Mouse (Mus musculus) erythroblast, embryonic 14.5 days (primary cell): ENCODE results near the gene Asb3. TPM values are rescaled to one million over a fixed set of nuclear protein-coding genes. Genes with fewer than 3 reads are reported as not detected.
"Not testable (repeated sequence)": the region's sequence is repeated elsewhere in the genome, so short reads cannot be mapped to it uniquely, and the experiment has no call there.

Experiments used
- H3K27me3 ChIP-seq: 2 replicates; pipeline ENCODE4 v1.6.1; 2012; ENCODE audit warnings: inconsistent platforms; ENCODE audit not compliant: control insufficient read depth
- H3K36me3 ChIP-seq: 2 replicates; pipeline ENCODE4 v1.6.1; 2012; ENCODE audit warnings: mild to moderate bottlenecking, inconsistent platforms; ENCODE audit not compliant: control insufficient read depth
- H3K4me1 ChIP-seq: 2 replicates; pipeline ENCODE4 v1.6.1; 2012; ENCODE audit warnings: inconsistent platforms; ENCODE audit not compliant: control insufficient read depth
- H3K4me3 ChIP-seq: replicated peaks from 2 replicates; pipeline ENCODE3; 2012; ENCODE audit warnings: moderate library complexity, mild to moderate bottlenecking, inconsistent platforms
- H3K9me3 ChIP-seq: 2 replicates; pipeline ENCODE4 v1.6.1; 2012; ENCODE audit warnings: low read length, inconsistent platforms, mixed read lengths; ENCODE audit not compliant: control insufficient read depth
- GATA1 ChIP-seq: IDR thresholded peaks from 2 replicates; pipeline ENCODE4 v1.6.1; 2012; ENCODE audit warnings: low read length, inconsistent platforms, mixed read lengths
- TAL1 ChIP-seq: IDR thresholded peaks from 3 replicates; pipeline ENCODE4 v1.6.1; 2012; ENCODE audit warnings: low read length, inconsistent platforms, mixed read lengths
- polyA plus RNA-seq: library from polyadenylated mRNA; stranded (reverse); fragments of >175 nt; gene quantifications from 2 replicates; pipeline ENCODE4 v1.2.3, GENCODE M21; 2012

Gene Asb3
- polyA plus RNA-seq, 1 experiment, result 0.10 TPM

DNA sequence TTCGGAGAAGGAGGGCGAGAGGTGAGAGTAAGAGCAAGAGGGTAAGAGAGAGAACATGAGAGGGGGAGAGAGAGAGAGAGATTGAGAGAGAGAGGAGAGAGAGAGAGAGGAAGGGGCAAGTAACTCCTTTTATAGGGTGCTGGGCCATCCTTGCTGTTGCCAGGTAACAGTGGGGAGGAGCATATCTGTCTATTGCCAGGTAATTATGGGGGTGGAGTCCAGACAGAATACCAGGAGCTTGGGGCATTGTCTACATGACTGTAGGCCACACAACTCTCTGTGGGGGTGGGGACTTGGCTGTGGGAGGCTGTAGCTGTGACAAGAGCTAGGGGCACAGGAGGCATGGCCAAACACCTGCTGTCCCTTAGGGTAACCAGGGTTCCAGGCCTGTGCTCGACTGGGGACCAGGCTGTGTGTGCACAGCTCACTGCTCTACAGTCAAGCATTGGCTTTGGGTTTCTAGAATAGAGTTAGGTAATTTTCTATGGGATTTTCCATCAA lies 205.3 kb downstream of the Asb3 start:
- peaks cover 17% of the 10 kb centered on the region for H3K36me3 ChIP-seq
- TF ChIP-seq TAL1, result no peak
- no peak for TF ChIP-seq GATA1
- peaks cover 4% of the 10 kb centered on the region for H3K4me1 ChIP-seq
- H3K9me3 ChIP-seq, result no peaks in the 10 kb centered on the region
- no peaks in the 10 kb centered on the region for H3K27me3 ChIP-seq
- H3K4me3 ChIP-seq, result no peak overlapping the region

GRCm38 (mm10) chr11:31099519-31099918 lies 214.3 kb downstream of the Asb3 start:
- not testable (repeated sequence) for H3K4me3 ChIP-seq

DNA sequence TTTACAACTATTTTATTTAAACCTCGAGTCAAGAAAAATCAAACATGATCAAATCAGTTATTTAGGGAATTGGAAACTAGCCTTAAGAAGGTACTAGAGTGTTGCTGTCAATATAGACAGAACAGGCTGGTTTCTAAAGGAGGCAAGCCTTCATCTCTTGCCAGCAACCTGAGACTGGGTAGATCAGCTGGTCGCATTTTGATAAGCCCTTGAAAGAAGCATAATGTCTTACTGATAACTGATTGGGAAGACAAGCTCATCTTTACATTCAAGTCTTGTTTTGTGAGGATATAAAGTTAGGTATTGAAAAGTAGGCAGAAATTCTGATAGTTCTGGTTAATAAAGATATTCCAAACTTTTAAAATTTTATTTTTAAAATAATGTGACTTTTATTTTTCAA lies 217.0 kb downstream of the Asb3 start:
- Histone ChIP-seq H3K9me3 (no peaks in the 10 kb centered on the region), H3K4me3 (no peak overlapping the region), H3K36me3 (peaks cover 3% of the 10 kb centered on the region), H3K27me3 (no peaks in the 10 kb centered on the region), H3K4me1 (peaks cover 47% of the 10 kb centered on the region)
- TF ChIP-seq GATA1 (peak; percentile 72), TAL1 (peak; percentile 55)

More at GRCm38 (mm10) chr11:31099519-31099918, 214.3 kb downstream of the Asb3 start:
- H3K4me1 ChIP-seq, result peaks cover 26% of the 10 kb centered on the region
- H3K27me3 ChIP-seq, H3K36me3 ChIP-seq, H3K9me3 ChIP-seq: not testable (repeated sequence)

DNA sequence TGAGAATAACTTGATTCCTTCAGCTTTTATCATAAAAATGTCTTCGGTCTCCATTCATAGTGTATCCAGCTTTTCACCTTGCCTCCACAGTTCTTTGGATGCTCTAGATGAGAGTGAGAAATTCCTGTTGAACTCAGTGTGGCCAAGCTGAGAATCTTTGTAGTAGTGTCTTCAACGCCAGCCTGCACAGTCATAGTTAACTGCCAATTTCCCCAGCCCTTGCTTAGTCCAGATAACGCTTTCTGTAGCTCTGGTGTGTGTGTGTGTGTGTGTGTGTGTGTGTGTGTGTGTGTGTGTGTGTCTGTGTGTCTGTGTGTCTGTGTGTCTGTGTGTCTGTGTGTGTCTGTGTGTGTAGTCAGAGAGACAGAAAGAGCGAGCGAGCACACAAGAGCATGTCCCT lies 220.1 kb downstream of the Asb3 start:
- H3K4me3 ChIP-seq, result no peak overlapping the region
- peaks cover 48% of the 10 kb centered on the region for H3K4me1 ChIP-seq
- peaks cover 3% of the 10 kb centered on the region for H3K36me3 ChIP-seq
- H3K9me3 ChIP-seq, result no peaks in the 10 kb centered on the region
- no peaks in the 10 kb centered on the region for H3K27me3 ChIP-seq
- TF ChIP-seq TAL1 (peak; percentile 30; the same call in 2 of the 3 replicates), GATA1 (no peak)

- not testable (repeated sequence) for H3K4me1 ChIP-seq, H3K36me3 ChIP-seq, H3K4me3 ChIP-seq, H3K27me3 ChIP-seq, H3K9me3 ChIP-seq
Observed at GRCm38 (mm10) chr11:31126964-31127363, 241.7 kb downstream of the Asb3 start.

GRCm38 (mm10) chr11:31133726-31134125 lies 248.5 kb downstream of the Asb3 start:
- not testable (repeated sequence) for H3K4me3 ChIP-seq, H3K9me3 ChIP-seq, H3K4me1 ChIP-seq, H3K27me3 ChIP-seq, H3K36me3 ChIP-seq

DNA sequence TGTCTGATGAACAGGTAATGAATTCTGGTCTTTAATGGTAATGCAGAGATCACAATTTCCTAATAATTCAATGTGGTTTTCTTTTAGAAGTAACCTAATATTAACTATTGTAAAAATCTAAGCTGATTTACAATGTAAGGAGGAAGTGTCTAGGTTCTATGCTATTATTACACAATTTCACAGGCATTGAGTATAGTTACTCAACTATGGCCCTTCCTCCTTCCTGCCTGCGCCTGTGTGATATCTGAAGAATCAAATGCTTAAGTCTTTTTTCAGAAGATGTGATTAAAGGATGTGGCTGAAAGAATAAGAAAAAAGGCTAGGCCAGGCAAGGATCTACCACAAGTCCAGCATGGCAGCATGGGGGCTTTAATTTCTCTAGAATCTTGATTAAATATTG lies 249.6 kb downstream of the Asb3 start:
- H3K27me3 ChIP-seq, H3K36me3 ChIP-seq, H3K4me3 ChIP-seq, H3K4me1 ChIP-seq, H3K9me3 ChIP-seq: not testable (repeated sequence)

DNA sequence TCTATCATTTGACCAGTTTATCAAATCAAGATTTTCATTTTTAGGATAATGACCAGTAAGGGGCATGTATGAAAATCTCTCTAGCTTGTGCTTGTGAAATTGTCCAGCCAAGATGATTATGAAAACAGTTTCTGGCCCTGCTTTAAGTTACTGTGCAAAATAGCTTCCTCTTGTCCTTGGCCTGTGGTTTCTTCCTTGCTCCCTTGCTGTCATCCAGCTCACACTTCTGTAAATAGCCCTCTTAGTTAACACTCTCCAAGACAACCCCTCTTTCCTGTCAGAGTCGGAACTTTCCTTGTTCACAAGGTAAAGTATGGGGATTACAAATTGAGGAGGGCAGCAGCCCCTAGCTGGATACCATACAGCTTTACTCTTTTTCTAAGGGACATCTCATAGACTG lies 253.2 kb downstream of the Asb3 start:
- not testable (repeated sequence) for H3K27me3 ChIP-seq, H3K9me3 ChIP-seq, H3K4me3 ChIP-seq, H3K36me3 ChIP-seq, H3K4me1 ChIP-seq

Other genes starting within 250 kb of the Asb3 start
- gene Acyp2, start 235.8 kb upstream of the Asb3 start, polyA plus RNA-seq, result 0.39 and 0.53 TPM in 2 replicates
- 0.67 and 0.90 TPM in 2 replicates for gene Psme4, start 113.7 kb upstream of the Asb3 start, polyA plus RNA-seq
- not detected in 2 replicates for gene Gpr75, start 58 bp upstream of the Asb3 start, polyA plus RNA-seq
- gene Erlec1, start 68.9 kb downstream of the Asb3 start, polyA plus RNA-seq, result 4.9 and 6.0 TPM in 2 replicates
- 9.1 and 13.0 TPM in 2 replicates for gene Chac2, start 100.9 kb downstream of the Asb3 start, polyA plus RNA-seq